Mouse (Mus musculus) olfactory bulb, adult 2 months (tissue): ENCODE data around the gene Col11a2.
"Not testable (repeated sequence)": the region's sequence is repeated elsewhere in the genome, so short reads cannot be mapped to it uniquely, and the experiment has no call there.

Experiments used
- CTCF ChIP-seq: fragments of 200-500 bp; IDR thresholded peaks from 2 replicates; pipeline ENCODE4 v1.5.1; 2012; ENCODE audit warnings: low read depth, mild to moderate bottlenecking, low read length, moderate library complexity; ENCODE audit not compliant: insufficient read depth
- POLR2A ChIP-seq: fragments of 200-500 bp; IDR thresholded peaks from 2 replicates; pipeline ENCODE4 v1.6.1; 2012; ENCODE audit warnings: mild to moderate bottlenecking, low read depth, low read length, moderate library complexity; ENCODE audit not compliant: insufficient read depth

DNA sequence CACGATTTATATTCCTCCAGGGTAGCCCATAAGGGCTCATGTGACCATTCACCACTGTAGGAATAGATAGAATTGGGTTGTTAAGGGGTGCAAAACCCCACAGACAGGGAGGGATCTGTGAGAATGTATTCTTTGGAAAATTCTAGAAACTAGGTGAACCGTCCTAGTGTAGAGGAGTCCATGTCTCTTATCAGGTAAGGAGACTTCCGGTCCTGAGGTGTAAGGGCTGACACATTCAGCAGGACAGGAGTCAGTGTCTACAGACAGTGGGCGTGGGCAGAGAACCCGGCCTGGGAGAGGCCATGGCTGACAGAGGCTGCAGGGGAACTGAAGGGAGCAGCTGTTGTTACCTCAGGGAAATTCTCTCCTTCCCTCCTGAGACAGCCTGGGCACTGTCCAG is 40.5 kb upstream of the Col11a2 start:
- TF ChIP-seq POLR2A, CTCF: not testable (repeated sequence)
